Mouse (Mus musculus): ENCODE measurements around the gene Rtn2. TPM values are rescaled to one million over a fixed set of nuclear protein-coding genes. Genes with fewer than 3 reads are reported as not detected.

Gene Rtn2
- polyA plus RNA-seq (2017; shearing (Covaris generic)), result under 1 TPM; 0.49 to 0.80 TPM

GRCm38 (mm10) chr7:19282385-19282784 lies at the start of gene Rtn2:
Gene Rtn2 (plus strand): TSS chr7:19282624.

GRCm38 (mm10) chr7:19271238-19272172 lies 10.9 kb upstream of the Rtn2 start, which contains the start of gene Vasp:
Gene Vasp (minus strand): TSS chr7:19271817.

GRCm38 (mm10) chr7:19279581-19280114 lies 2.8 kb upstream of the Rtn2 start, which contains the start of gene Ppm1n:
Gene Ppm1n (minus strand): TSS chr7:19280064.

GRCm38 (mm10) chr7:19309884-19310641 lies 27.6 kb downstream of the Rtn2 start, which contains the start of gene Fosb:
Gene Fosb (minus strand): TSS chr7:19310051.

GRCm38 (mm10) chr7:19344237-19344847 lies 61.9 kb downstream of the Rtn2 start, which contains the start of gene Ercc1:
Gene Ercc1 (plus strand): TSS chr7:19344778.

Other genes starting within 250 kb of the Rtn2 start
- under 1 TPM in 1 of 2 experiments, not detected in 1; 0.16 TPM for gene Rsph6a, start 227.9 kb upstream of the Rtn2 start, polyA plus RNA-seq (2017; shearing (Covaris generic))
- gene Dmwd, start 206.4 kb upstream of the Rtn2 start, polyA plus RNA-seq (2017; shearing (Covaris generic)), result 1 to 10 TPM in 1 of 2 experiments, not detected in 1; 1.4 TPM
- under 1 TPM; 0.35 to 0.40 TPM for gene Dmpk, start 198.8 kb upstream of the Rtn2 start, polyA plus RNA-seq (2017; shearing (Covaris generic))
- gene Six5, start 188.0 kb upstream of the Rtn2 start, polyA plus RNA-seq (2017; shearing (Covaris generic)), result under 1 TPM; 0.15 to 0.88 TPM
- gene Gm4969, start 164.3 kb upstream of the Rtn2 start, polyA plus RNA-seq (2017; shearing (Covaris generic)), result under 1 TPM in 1 of 2 experiments, not detected in 1; 0.11 TPM
- gene Fbxo46, start 162.8 kb upstream of the Rtn2 start, polyA plus RNA-seq (2017; shearing (Covaris generic)), result 10 to 100 TPM; 18.1 to 22.6 TPM
- gene Qpctl, start 133.3 kb upstream of the Rtn2 start, polyA plus RNA-seq (2017; shearing (Covaris generic)), result 10 to 100 TPM in 1 of 2 experiments, 1 to 10 TPM in 1; 9.6 to 11.2 TPM
- gene Snrpd2, start 132.9 kb upstream of the Rtn2 start, polyA plus RNA-seq (2017; shearing (Covaris generic)), result 10 to 100 TPM; 35.0 to 39.0 TPM
- gene Gipr, start 116.5 kb upstream of the Rtn2 start, polyA plus RNA-seq (2017; shearing (Covaris generic)), result under 1 TPM in 1 of 2 experiments, not detected in 1; 0.39 TPM
- 10 to 100 TPM; 19.8 to 24.3 TPM for gene Eml2, start 106.2 kb upstream of the Rtn2 start, polyA plus RNA-seq (2017; shearing (Covaris generic))
- gene Gpr4, start 70.1 kb upstream of the Rtn2 start, polyA plus RNA-seq (2017; shearing (Covaris generic)), result under 1 TPM in 1 of 2 experiments, not detected in 1; 0.27 TPM
- 10 to 100 TPM; 21.1 to 31.1 TPM for gene Opa3, start 54.3 kb upstream of the Rtn2 start, polyA plus RNA-seq (2017; shearing (Covaris generic))
- gene Vasp, start 10.8 kb upstream of the Rtn2 start, polyA plus RNA-seq (2017; shearing (Covaris generic)), result 100 to 1,000 TPM; 264 to 271 TPM
- gene Ppm1n, start 2.6 kb upstream of the Rtn2 start, polyA plus RNA-seq (2017; shearing (Covaris generic)), result 1 to 10 TPM; 3.8 to 5.0 TPM
- 1 to 10 TPM; 2.0 to 3.1 TPM for gene Fosb, start 27.4 kb downstream of the Rtn2 start, polyA plus RNA-seq (2017; shearing (Covaris generic))
- 10 to 100 TPM; 75.1 to 88.2 TPM for gene Ercc1, start 62.2 kb downstream of the Rtn2 start, polyA plus RNA-seq (2017; shearing (Covaris generic))
- gene Cd3eap, start 76.9 kb downstream of the Rtn2 start, polyA plus RNA-seq (2017; shearing (Covaris generic)), result 10 to 100 TPM in 1 of 2 experiments, 1 to 10 TPM in 1; 9.9 to 14.4 TPM
- gene Ppp1r13l, start 77.1 kb downstream of the Rtn2 start, polyA plus RNA-seq (2017; shearing (Covaris generic)), result 1 to 10 TPM in 1 of 2 experiments, under 1 TPM in 1; 0.48 to 1.3 TPM
- 10 to 100 TPM in 1 of 2 experiments, 1 to 10 TPM in 1; 9.8 to 12.6 TPM for gene Ercc2, start 99.4 kb downstream of the Rtn2 start, polyA plus RNA-seq (2017; shearing (Covaris generic))
- 10 to 100 TPM; 12.0 to 18.6 TPM for gene Klc3, start 121.5 kb downstream of the Rtn2 start, polyA plus RNA-seq (2017; shearing (Covaris generic))
- 1 to 10 TPM in 1 of 2 experiments, under 1 TPM in 1; 0.45 to 2.1 TPM for gene Ckm, start 122.2 kb downstream of the Rtn2 start, polyA plus RNA-seq (2017; shearing (Covaris generic))
- 1 to 10 TPM; 6.1 to 8.5 TPM for gene Mark4, start 176.2 kb downstream of the Rtn2 start, polyA plus RNA-seq (2017; shearing (Covaris generic))
- under 1 TPM in 1 of 2 experiments, not detected in 1; 0.09 TPM for gene Exoc3l2, start 180.7 kb downstream of the Rtn2 start, polyA plus RNA-seq (2017; shearing (Covaris generic))
- gene Bloc1s3, start 225.7 kb downstream of the Rtn2 start, polyA plus RNA-seq (2017; shearing (Covaris generic)), result 1 to 10 TPM; 9.1 to 9.8 TPM
- 100 to 1,000 TPM in 1 of 2 experiments, 10 to 100 TPM in 1; 79.0 to 101 TPM for gene Trappc6a, start 225.8 kb downstream of the Rtn2 start, polyA plus RNA-seq (2017; shearing (Covaris generic))
- gene Nkpd1, start 235.2 kb downstream of the Rtn2 start, polyA plus RNA-seq (2017; shearing (Covaris generic)), result under 1 TPM in 1 of 2 experiments, not detected in 1; 0.60 TPM

Data from inflammation-experienced regulatory T-cells (primary cell).